Mouse (Mus musculus): ENCODE measurements at regions not wholly inside any gene's neighbourhood (a gene's known extent, or its start where the extent isn't known, plus 50 kb on each side); places are given as distances from the start of the nearest gene placed in this dataset.

- no peak for TF ChIP-seq CTCF (IDR thresholded peaks at IDR 0.05; ENCODE audit: low read depth)
- peak; percentile 79; the same call in 1 of the 2 replicates for TF ChIP-seq EP300 (IDR thresholded peaks at IDR 0.05; ENCODE audit: low read depth)
Observed at GRCm38 (mm10) chr10:93391296-93391695, 61.9 kb upstream of the Lta4h start.
